Mouse (Mus musculus) hematopoietic stem cell, adult 5-6 weeks (primary cell): Measurements from ENCODE around the gene Tiam2. TPM values are rescaled to one million over a fixed set of nuclear protein-coding genes. Genes with fewer than 3 reads are reported as not detected.
"Not testable (repeated sequence)": the region's sequence is repeated elsewhere in the genome, so short reads cannot be mapped to it uniquely, and the experiment has no call there.

Experiments used
- ATAC-seq, 2 experiments: fragments of 125-278 bp in 1 of 2; replicated peaks in 1 of 2; 2 replicates each; pipeline ENCODE4 v1.8.0; 2016 to 2017; ENCODE audit warnings: inconsistent platforms in 2 of 2, mild to moderate bottlenecking in 2 of 2, moderate number of reproducible peaks in 2 of 2, low read depth in 1 of 2, moderate TSS enrichment in 1 of 2; ENCODE audit not compliant: low FRiP score in 2 of 2, poor library complexity in 2 of 2, severe bottlenecking in 2 of 2, insufficient read depth in 1 of 2, low TSS enrichment in 1 of 2
- total RNA-seq: library from RNA; stranded (forward); fragments of 172-1452, 232-1000 nt; gene quantifications from 2 replicates; pipeline ENCODE4 v1.2.3, GENCODE M21; 2017

Gene Tiam2
- total RNA-seq, 1 experiment from 2014 or later: 3.3 TPM

GRCm38 (mm10) chr17:3336161-3336739 lies 9.9 kb downstream of the Tiam2 start:
- ATAC-seq: no peak; a peak in 1 of 4 replicates

GRCm38 (mm10) chr17:3336887-3337524 lies 10.6 kb downstream of the Tiam2 start:
- ATAC-seq: no peak

GRCm38 (mm10) chr17:3337525-3337888 lies 11.1 kb downstream of the Tiam2 start:
- ATAC-seq: no peak

GRCm38 (mm10) chr17:3338821-3339220 lies 12.4 kb downstream of the Tiam2 start:
- no peak for ATAC-seq

- ATAC-seq: no peak
Measured at GRCm38 (mm10) chr17:3344872-3345271, 18.5 kb downstream of the Tiam2 start.

- ATAC-seq: no peak
Measured at GRCm38 (mm10) chr17:3345276-3345885, 19.0 kb downstream of the Tiam2 start.

GRCm38 (mm10) chr17:3347800-3348199 lies 21.4 kb downstream of the Tiam2 start:
- ATAC-seq: no peak

GRCm38 (mm10) chr17:3349331-3349730 lies 23.0 kb downstream of the Tiam2 start:
- ATAC-seq: no peak

- no peak for ATAC-seq
Measured at GRCm38 (mm10) chr17:3349939-3350338, 23.6 kb downstream of the Tiam2 start.

- no peak for ATAC-seq
Measured at GRCm38 (mm10) chr17:3350405-3350804, 24.0 kb downstream of the Tiam2 start.

GRCm38 (mm10) chr17:3351668-3352067 lies 25.3 kb downstream of the Tiam2 start:
- no peak for ATAC-seq

- not testable (repeated sequence) for ATAC-seq
Measured at GRCm38 (mm10) chr17:3353141-3353540, 26.8 kb downstream of the Tiam2 start.

GRCm38 (mm10) chr17:3354856-3355255 lies 28.5 kb downstream of the Tiam2 start:
- ATAC-seq: no peak

GRCm38 (mm10) chr17:3356633-3357365 lies 30.4 kb downstream of the Tiam2 start:
- ATAC-seq: no peak

- ATAC-seq: no peak
Measured at GRCm38 (mm10) chr17:3360236-3360635, 33.9 kb downstream of the Tiam2 start.

GRCm38 (mm10) chr17:3361751-3362150 lies 35.4 kb downstream of the Tiam2 start:
- no peak for ATAC-seq

- ATAC-seq: no peak
Measured at GRCm38 (mm10) chr17:3363216-3363615, 36.8 kb downstream of the Tiam2 start.

GRCm38 (mm10) chr17:3366741-3367140 lies 40.4 kb downstream of the Tiam2 start:
- ATAC-seq: no peak
